Mouse (Mus musculus) liver, embryonic 15.5 days (tissue): Measurements from ENCODE around the gene Rbm47. TPM values are rescaled to one million over a fixed set of nuclear protein-coding genes. Genes with fewer than 3 reads are reported as not detected.
A peak's percentile ranks its signal among the peaks of the same experiment; 100 is the strongest.

Experiments
- ATAC-seq: fragments of 200-750 bp; cut with Nextera tagmentation; 2 replicates; pipeline ENCODE4 v1.8.0; 2017; ENCODE audit warnings: moderate number of reproducible peaks, mild to moderate bottlenecking, moderate library complexity; ENCODE audit not compliant: insufficient read depth
- H3K27ac ChIP-seq: fragments of 300-500 bp; sonication (generic); replicated peaks from 2 replicates; pipeline ENCODE4 v1.5.1; 2015; ENCODE audit warnings: mild to moderate bottlenecking, inconsistent platforms
- H3K27me3 ChIP-seq: fragments of 300-500 bp; sonication (generic); 2 replicates; pipeline ENCODE4 v1.6.1; 2015; ENCODE audit warnings: mild to moderate bottlenecking, inconsistent platforms
- H3K36me3 ChIP-seq: fragments of 300-500 bp; sonication (generic); replicated peaks from 2 replicates; pipeline ENCODE4 v1.6.1; 2015; ENCODE audit warnings: moderate library complexity, mild to moderate bottlenecking, inconsistent platforms
- H3K4me1 ChIP-seq: fragments of 300-500 bp; sonication (generic); replicated peaks from 2 replicates; pipeline ENCODE4 v1.6.1; 2015; ENCODE audit warnings: inconsistent platforms
- H3K4me2 ChIP-seq: fragments of 300-500 bp; sonication (generic); 2 replicates; pipeline ENCODE4 v1.6.1; 2015; ENCODE audit warnings: moderate library complexity, mild to moderate bottlenecking, inconsistent platforms
- H3K4me3 ChIP-seq: fragments of 300-500 bp; sonication (generic); replicated peaks from 2 replicates; pipeline ENCODE4 v1.5.1; 2015; ENCODE audit warnings: mild to moderate bottlenecking, inconsistent platforms
- H3K9ac ChIP-seq: fragments of 300-500 bp; sonication (generic); 2 replicates; pipeline ENCODE4 v1.6.1; 2015; ENCODE audit warnings: moderate library complexity, mild to moderate bottlenecking, inconsistent platforms
- H3K9me3 ChIP-seq: fragments of 300-500 bp; sonication (generic); replicated peaks from 2 replicates; pipeline ENCODE4 v1.6.1; 2016; ENCODE audit warnings: inconsistent platforms
- WGBS: fragments of 180-500 bp; shearing (Covaris S2); methylation state at CpG from one replicate; pipeline ENCODE4 v1.1.7; 2015; ENCODE audit warnings: mixed read lengths; ENCODE audit not compliant: insufficient replicate concordance; 5-methylcytosine and 5-hydroxymethylcytosine counted together
- polyA plus RNA-seq: library from polyadenylated mRNA; unstranded; fragments of >200 nt; fragmentation: Nextera tagmentation; extraction: Ambion mirVana; gene quantifications from 2 replicates; pipeline ENCODE4 v1.2.1, GENCODE M21; 2015

Rbm47 gene
- polyA plus RNA-seq, 1 experiment from 2014 or later: 15.2 TPM

- Histone ChIP-seq H3K36me3 (no peaks in the 10 kb centered on the region), H3K9ac (no peak overlapping the region), H3K27me3 (no peaks in the 10 kb centered on the region), H3K4me2 (no peak overlapping the region), H3K9me3 (no peaks in the 10 kb centered on the region), H3K27ac (peak overlapping the region; percentile 57; the same call in 1 of the 2 replicates), H3K4me3 (no peak overlapping the region), H3K4me1 (peaks cover 39% of the 10 kb centered on the region)
- ATAC-seq: no peak
- 36% methylated on average over 7 of the region's 7 CpGs for WGBS
Observed at GRCm38 (mm10) chr5:66067219-66067618, 105.7 kb downstream of the Rbm47 start.

GRCm38 (mm10) chr5:66062930-66063220 is 110.0 kb downstream of the Rbm47 start:
- peaks cover 19% of the 10 kb centered on the region for H3K4me1 ChIP-seq
- no peaks in the 10 kb centered on the region for H3K36me3 ChIP-seq
- no peak overlapping the region for H3K4me3 ChIP-seq
- H3K4me2 ChIP-seq: no peak overlapping the region
- no peak overlapping the region for H3K9ac ChIP-seq
- H3K27ac ChIP-seq: no peak overlapping the region
- H3K9me3 ChIP-seq: no peaks in the 10 kb centered on the region
- 63% methylated on average over 3 of the region's 3 CpGs for WGBS
- no peaks in the 10 kb centered on the region for H3K27me3 ChIP-seq
- ATAC-seq: no peak

- no peaks in the 10 kb centered on the region for H3K36me3 ChIP-seq
- no peak overlapping the region for H3K9ac ChIP-seq
- no peak overlapping the region for H3K4me3 ChIP-seq
- no peak overlapping the region for H3K4me2 ChIP-seq
- peaks cover 16% of the 10 kb centered on the region for H3K4me1 ChIP-seq
- ATAC-seq: no peak
- 63% methylated on average over 19 of the region's 19 CpGs for WGBS
- H3K27me3 ChIP-seq: no peaks in the 10 kb centered on the region
- no peaks in the 10 kb centered on the region for H3K9me3 ChIP-seq
- H3K27ac ChIP-seq: no peak overlapping the region
Observed at GRCm38 (mm10) chr5:66062046-66062929, 110.6 kb downstream of the Rbm47 start.

GRCm38 (mm10) chr5:66061667-66062045 is 111.3 kb downstream of the Rbm47 start:
- no peak overlapping the region for H3K9ac ChIP-seq
- no peaks in the 10 kb centered on the region for H3K36me3 ChIP-seq
- no peak overlapping the region for H3K4me3 ChIP-seq
- H3K27ac ChIP-seq: no peak overlapping the region
- H3K4me2 ChIP-seq: no peak overlapping the region
- H3K9me3 ChIP-seq: no peaks in the 10 kb centered on the region
- H3K27me3 ChIP-seq: no peaks in the 10 kb centered on the region
- ATAC-seq: no peak
- H3K4me1 ChIP-seq: peaks cover 15% of the 10 kb centered on the region
- WGBS: 63% methylated on average over 4 of the region's 4 CpGs

- Histone ChIP-seq H3K4me1 (peaks cover 13% of the 10 kb centered on the region), H3K9ac (no peak overlapping the region), H3K4me3 (no peak overlapping the region), H3K9me3 (no peaks in the 10 kb centered on the region), H3K27me3 (no peaks in the 10 kb centered on the region), H3K27ac (no peak overlapping the region), H3K4me2 (no peak overlapping the region), H3K36me3 (no peaks in the 10 kb centered on the region)
- ATAC-seq: no peak
- WGBS: 70% methylated on average over 5 of the region's 5 CpGs
Observed at GRCm38 (mm10) chr5:66058844-66059243, 114.1 kb downstream of the Rbm47 start.

- H3K4me1 ChIP-seq: peaks cover under 1% of the 10 kb centered on the region
- H3K4me3 ChIP-seq: no peak overlapping the region
- no peaks in the 10 kb centered on the region for H3K36me3 ChIP-seq
- H3K27me3 ChIP-seq: no peaks in the 10 kb centered on the region
- no peak overlapping the region for H3K4me2 ChIP-seq
- no peaks in the 10 kb centered on the region for H3K9me3 ChIP-seq
- H3K9ac ChIP-seq: no peak overlapping the region
- no peak overlapping the region for H3K27ac ChIP-seq
- 63% methylated on average over 4 of the region's 4 CpGs for WGBS
- ATAC-seq: no peak
Observed at GRCm38 (mm10) chr5:66056680-66057079, 116.2 kb downstream of the Rbm47 start.

GRCm38 (mm10) chr5:66054394-66054793 is 118.5 kb downstream of the Rbm47 start:
- H3K9me3 ChIP-seq: no peaks in the 10 kb centered on the region
- H3K27me3 ChIP-seq: no peaks in the 10 kb centered on the region
- WGBS: 55% methylated on average over 9 of the region's 9 CpGs

GRCm38 (mm10) chr5:66052777-66053548 is 120.0 kb downstream of the Rbm47 start:
- Histone ChIP-seq H3K36me3 (no peaks in the 10 kb centered on the region), H3K9ac (no peak overlapping the region), H3K4me2 (peak overlapping the region; percentile 21; the same call in 1 of the 2 replicates), H3K4me3 (peak overlapping the region; percentile 30), H3K4me1 (peaks cover 9% of the 10 kb centered on the region; the same call in 1 of the 2 replicates), H3K27me3 (no peaks in the 10 kb centered on the region), H3K27ac (no peak overlapping the region; the same call in 1 of the 2 replicates), H3K9me3 (no peaks in the 10 kb centered on the region)
- ATAC-seq: peak; percentile 78
- 73% methylated on average over 20 of the region's 20 CpGs for WGBS

More at GRCm38 (mm10) chr5:66054394-66054793, 118.5 kb downstream of the Rbm47 start:
- H3K9ac ChIP-seq: no peak overlapping the region
- peak overlapping the region; percentile 30 for H3K4me3 ChIP-seq
- H3K4me2 ChIP-seq: no peak overlapping the region
- H3K36me3 ChIP-seq: no peaks in the 10 kb centered on the region
- ATAC-seq: peak; percentile 25; the same call in 1 of the 2 replicates
- H3K27ac ChIP-seq: no peak overlapping the region
- H3K4me1 ChIP-seq: peaks cover 9% of the 10 kb centered on the region

GRCm38 (mm10) chr5:66050841-66051240 is 122.1 kb downstream of the Rbm47 start:
- Histone ChIP-seq H3K9me3 (no peaks in the 10 kb centered on the region), H3K27ac (no peak overlapping the region), H3K4me2 (no peak overlapping the region), H3K27me3 (no peaks in the 10 kb centered on the region), H3K4me3 (no peak overlapping the region), H3K9ac (no peak overlapping the region), H3K36me3 (no peaks in the 10 kb centered on the region), H3K4me1 (peaks cover 9% of the 10 kb centered on the region; the same call in 1 of the 2 replicates)
- ATAC-seq: no peak
- 60% methylated on average over 5 of the region's 5 CpGs for WGBS

- 57% methylated on average over 3 of the region's 3 CpGs for WGBS
- no peak overlapping the region for H3K4me3 ChIP-seq
- no peaks in the 10 kb centered on the region for H3K27me3 ChIP-seq
- H3K27ac ChIP-seq: no peak overlapping the region
- H3K9ac ChIP-seq: no peak overlapping the region
- no peaks in the 10 kb centered on the region for H3K36me3 ChIP-seq
- H3K4me1 ChIP-seq: peaks cover 6% of the 10 kb centered on the region; the same call in 1 of the 2 replicates
- no peak overlapping the region for H3K4me2 ChIP-seq
- ATAC-seq: no peak
- H3K9me3 ChIP-seq: no peaks in the 10 kb centered on the region
Observed at GRCm38 (mm10) chr5:66046356-66046755, 126.6 kb downstream of the Rbm47 start.

GRCm38 (mm10) chr5:66043897-66044296 is 129.0 kb downstream of the Rbm47 start:
- Histone ChIP-seq H3K4me1 (no peaks in the 10 kb centered on the region), H3K4me3 (no peak overlapping the region), H3K9me3 (no peaks in the 10 kb centered on the region), H3K36me3 (no peaks in the 10 kb centered on the region), H3K9ac (no peak overlapping the region), H3K27me3 (no peaks in the 10 kb centered on the region), H3K4me2 (no peak overlapping the region), H3K27ac (no peak overlapping the region)
- 42% methylated on average over 3 of the region's 3 CpGs for WGBS
- peak; percentile 70 for ATAC-seq
